Mouse (Mus musculus) heart, embryonic 11.5 days (tissue): ENCODE data around the gene Vmn1r178. TPM values are rescaled to one million over a fixed set of nuclear protein-coding genes. Genes with fewer than 3 reads are reported as not detected.
"Not testable (repeated sequence)": the region's sequence is repeated elsewhere in the genome, so short reads cannot be mapped to it uniquely, and the experiment has no call there.

Source experiments
- ATAC-seq: fragments of 200-750 bp; cut with Nextera tagmentation; replicated peaks from 2 replicates; pipeline ENCODE4 v1.8.0; 2017; ENCODE audit warnings: moderate library complexity; ENCODE audit not compliant: insufficient number of reproducible peaks, low FRiP score, low TSS enrichment
- H3K27ac ChIP-seq: fragments of 300-500 bp; sonication (generic); 2 replicates; pipeline ENCODE4 v1.5.1; 2014; ENCODE audit warnings: mild to moderate bottlenecking, low read depth, low read length
- H3K27me3 ChIP-seq: fragments of 300-500 bp; sonication (generic); 2 replicates; pipeline ENCODE4 v1.6.1; 2014; ENCODE audit warnings: mild to moderate bottlenecking, low read length, mixed read lengths; ENCODE audit not compliant: control insufficient read depth, insufficient read depth
- H3K36me3 ChIP-seq: fragments of 300-500 bp; sonication (generic); 2 replicates; pipeline ENCODE4 v1.6.1; 2014; ENCODE audit warnings: mild to moderate bottlenecking, low read length, moderate library complexity, mixed read lengths; ENCODE audit not compliant: control insufficient read depth, insufficient read depth
- H3K4me1 ChIP-seq: fragments of 300-500 bp; sonication (generic); 2 replicates; pipeline ENCODE4 v1.6.1; 2014; ENCODE audit warnings: low read length; ENCODE audit not compliant: control insufficient read depth, insufficient read depth
- H3K4me2 ChIP-seq: fragments of 300-500 bp; sonication (generic); 2 replicates; pipeline ENCODE4 v1.6.1; 2014; ENCODE audit warnings: mild to moderate bottlenecking, moderate library complexity
- H3K4me3 ChIP-seq: fragments of 300-500 bp; sonication (generic); 2 replicates; pipeline ENCODE4 v1.5.1; 2014; ENCODE audit warnings: low read depth, low read length
- H3K9ac ChIP-seq: fragments of 300-500 bp; sonication (generic); 2 replicates; pipeline ENCODE4 v1.6.1; 2014; ENCODE audit warnings: mild to moderate bottlenecking, low read depth, low read length, moderate library complexity
- H3K9me3 ChIP-seq: fragments of 300-500 bp; sonication (generic); replicated peaks from 2 replicates; pipeline ENCODE4 v1.6.1; 2016; ENCODE audit warnings: low read length; ENCODE audit not compliant: control insufficient read depth
- WGBS: fragments of 180-500 bp; shearing (Covaris S2); extraction: QIAGEN DNeasy Blood & Tissue Kit; methylation state at CpG from one replicate; pipeline ENCODE4 v1.1.7; 2014; ENCODE audit not compliant: insufficient replicate concordance; 5-methylcytosine and 5-hydroxymethylcytosine counted together
- polyA plus RNA-seq: library from polyadenylated mRNA; unstranded; fragments of >200 nt; fragmentation: Nextera tagmentation; extraction: Ambion mirVana; gene quantifications from 2 replicates; pipeline ENCODE4 v1.2.1, GENCODE M21; 2014

Gene Vmn1r178
- polyA plus RNA-seq, result not detected in 2 replicates

- ATAC-seq, result no peak
- WGBS, result 66% methylated on average over 1 of the region's 1 CpGs
- no peak within 1 kb of the TSS for H3K4me3 ChIP-seq
- H3K9ac ChIP-seq, result no peak within 1 kb of the TSS
- H3K4me1 ChIP-seq, result no peaks in the 10 kb centered on the region
- H3K36me3 ChIP-seq, result no peaks in the 10 kb centered on the region
- H3K4me2 ChIP-seq, result no peak within 1 kb of the TSS
- H3K9me3 ChIP-seq, result 0 out of 2 replicates have a peak, but pooled peaks cover 2% of the 10 kb centered on the region
- H3K27ac ChIP-seq, result no peak within 1 kb of the TSS
- no peaks in the 10 kb centered on the region for H3K27me3 ChIP-seq
Observed at GRCm38 (mm10) chr7:23891709-23892108, at the start of gene Vmn1r178. Vmn1r178 (plus strand) TSS chr7:23892009.

- not testable (repeated sequence) for H3K4me2 ChIP-seq, H3K4me3 ChIP-seq, H3K36me3 ChIP-seq, H3K4me1 ChIP-seq, H3K9ac ChIP-seq, H3K9me3 ChIP-seq, H3K27me3 ChIP-seq, ATAC-seq, H3K27ac ChIP-seq
- 0% methylated on average over 1 of the region's 1 CpGs for WGBS
Observed at GRCm38 (mm10) chr7:23866349-23866748, 25.5 kb upstream of the Vmn1r178 start, which contains the start of gene Vmn1r177. Vmn1r177 (minus strand) TSS chr7:23866449.

- not testable (repeated sequence) for H3K9me3 ChIP-seq, ATAC-seq, H3K27me3 ChIP-seq, H3K9ac ChIP-seq, H3K4me2 ChIP-seq, H3K4me3 ChIP-seq, H3K4me1 ChIP-seq, H3K27ac ChIP-seq, H3K36me3 ChIP-seq
- WGBS, result 52% methylated on average over 3 of the region's 4 CpGs
Observed at GRCm38 (mm10) chr7:23876918-23877317, 14.9 kb upstream of the Vmn1r178 start.

DNA sequence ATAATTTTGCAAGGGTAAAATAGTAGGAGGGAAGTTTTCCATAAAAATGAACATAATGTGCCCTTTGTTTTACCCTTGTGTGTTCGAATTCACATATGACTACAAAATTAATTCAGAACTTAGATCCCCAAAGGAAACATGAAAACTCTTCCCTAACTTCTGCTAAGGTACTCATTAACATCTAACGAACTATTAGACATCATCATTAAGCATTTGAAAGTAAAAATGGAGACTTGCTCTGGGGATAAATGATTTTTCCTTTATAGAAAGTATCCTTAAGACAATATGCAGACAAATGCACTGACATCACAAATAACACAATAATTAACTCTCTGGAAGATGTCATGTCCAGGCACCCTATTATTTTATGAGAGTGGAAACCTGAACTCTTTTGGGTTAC is 34.9 kb downstream of the Vmn1r178 start, which contains the start of gene Vmn1r179:
Vmn1r179 (plus strand) TSS at position 301 of the 400 bp plus-strand sequence.
- 55% methylated on average over 2 of the region's 2 CpGs for WGBS
- peaks cover 11% of the 10 kb centered on the region; the same call in 1 of the 2 replicates for H3K9me3 ChIP-seq
- H3K27ac ChIP-seq, result no peak within 1 kb of the TSS
- H3K27me3 ChIP-seq, result no peaks in the 10 kb centered on the region
- ATAC-seq, result no peak
- H3K4me2 ChIP-seq, result no peak within 1 kb of the TSS
- no peaks in the 10 kb centered on the region for H3K36me3 ChIP-seq
- H3K4me3 ChIP-seq, result no peak within 1 kb of the TSS
- H3K9ac ChIP-seq, result no peak within 1 kb of the TSS
- no peaks in the 10 kb centered on the region for H3K4me1 ChIP-seq

Other genes with a start within 250 kb of the Vmn1r178 start
- not detected in 2 replicates for gene Vmn1r172, start 233.7 kb upstream of the Vmn1r178 start, polyA plus RNA-seq
- not detected in 2 replicates for gene Vmn1r173, start 191.3 kb upstream of the Vmn1r178 start, polyA plus RNA-seq
- not detected in 2 replicates for gene Vmn1r174, start 139.7 kb upstream of the Vmn1r178 start, polyA plus RNA-seq
- not detected in 2 replicates for gene Vmn1r175, start 81.4 kb upstream of the Vmn1r178 start, polyA plus RNA-seq
- gene Vmn1r176, start 54.6 kb upstream of the Vmn1r178 start, polyA plus RNA-seq, result not detected in 2 replicates
- gene Vmn1r177, start 25.6 kb upstream of the Vmn1r178 start, polyA plus RNA-seq, result not detected in 2 replicates
- gene Vmn1r179, start 35.0 kb downstream of the Vmn1r178 start, polyA plus RNA-seq, result not detected in 2 replicates
- gene Vmn1r180, start 58.6 kb downstream of the Vmn1r178 start, polyA plus RNA-seq, result not detected in 2 replicates
- not detected in 2 replicates for gene Vmn1r181, start 82.6 kb downstream of the Vmn1r178 start, polyA plus RNA-seq
- gene V1rd19, start 109.7 kb downstream of the Vmn1r178 start, polyA plus RNA-seq, result not detected in 2 replicates
- not detected in 2 replicates for gene Vmn1r183, start 161.2 kb downstream of the Vmn1r178 start, polyA plus RNA-seq
- gene Zfp180, start 189.9 kb downstream of the Vmn1r178 start, polyA plus RNA-seq, result 14.2 and 19.9 TPM in 2 replicates
- 3.2 and 3.8 TPM in 2 replicates for gene Zfp112, start 220.3 kb downstream of the Vmn1r178 start, polyA plus RNA-seq
- gene Zfp235, start 242.2 kb downstream of the Vmn1r178 start, polyA plus RNA-seq, result 7.7 and 10.6 TPM in 2 replicates